Mouse (Mus musculus): ENCODE results near the gene Nub1.
"Not testable (repeated sequence)": the region's sequence is repeated elsewhere in the genome, so short reads cannot be mapped to it uniquely, and the experiment has no call there.

Gene Nub1

DNA sequence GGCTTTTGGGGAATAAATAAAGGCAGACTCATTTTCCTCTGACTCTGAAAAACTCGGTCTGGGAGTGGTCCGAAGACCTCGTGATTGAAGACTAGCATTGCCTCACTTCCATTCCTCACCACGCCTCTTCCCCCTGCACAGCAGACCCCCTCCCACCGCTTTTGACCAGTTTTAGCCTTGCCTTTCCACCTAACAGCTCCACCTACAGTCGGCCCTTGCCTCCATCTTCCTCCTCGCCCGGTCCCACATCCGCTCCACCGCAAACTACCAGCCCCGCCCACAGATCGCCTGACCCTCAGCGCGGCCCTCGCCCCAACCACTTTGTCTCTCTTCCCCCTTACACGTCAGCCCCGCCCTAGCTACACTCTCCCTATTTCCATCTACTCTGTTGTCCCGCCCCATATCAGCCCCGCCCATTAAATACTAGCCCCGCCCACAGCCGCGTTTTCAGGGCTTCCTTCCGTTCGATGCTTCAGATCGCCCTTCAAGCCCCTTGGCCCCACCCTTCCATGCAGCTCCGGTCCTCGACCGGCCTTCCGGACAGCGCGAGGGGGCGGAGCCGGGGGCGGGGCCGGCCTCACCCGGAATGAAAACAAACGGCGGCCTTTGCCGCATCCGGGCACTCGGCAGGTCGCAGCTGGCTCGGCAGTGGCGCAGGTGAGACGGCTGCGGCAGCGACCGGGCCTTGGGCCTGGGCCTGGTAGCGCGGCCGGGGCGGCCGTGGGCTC is at the start of gene Nub1:
TSS of gene Nub1 (plus strand) at position 167 of the 728 bp plus-strand sequence.
- DNase-seq = peak; percentile 100

DNA sequence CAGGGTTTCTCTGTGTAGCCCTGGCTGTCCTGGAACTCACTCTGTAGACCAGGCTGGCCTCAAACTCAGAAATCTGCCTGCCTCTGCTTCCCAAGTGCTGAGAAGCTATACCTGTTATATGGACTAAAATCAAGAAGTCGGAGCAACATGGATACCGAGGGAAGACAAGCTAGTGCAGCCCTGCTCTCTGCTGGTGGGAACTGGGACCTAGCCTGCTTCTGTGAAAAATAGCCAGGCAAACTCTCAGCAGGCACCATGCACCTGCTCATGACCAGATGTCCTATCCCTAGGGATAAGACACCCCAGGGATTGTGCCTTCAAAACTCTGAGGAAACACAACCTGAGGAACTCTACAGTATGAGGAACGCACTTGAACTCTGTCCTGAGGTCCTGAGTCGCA is 48.3 kb upstream of the Nub1 start:
- no peak for DNase-seq

DNA sequence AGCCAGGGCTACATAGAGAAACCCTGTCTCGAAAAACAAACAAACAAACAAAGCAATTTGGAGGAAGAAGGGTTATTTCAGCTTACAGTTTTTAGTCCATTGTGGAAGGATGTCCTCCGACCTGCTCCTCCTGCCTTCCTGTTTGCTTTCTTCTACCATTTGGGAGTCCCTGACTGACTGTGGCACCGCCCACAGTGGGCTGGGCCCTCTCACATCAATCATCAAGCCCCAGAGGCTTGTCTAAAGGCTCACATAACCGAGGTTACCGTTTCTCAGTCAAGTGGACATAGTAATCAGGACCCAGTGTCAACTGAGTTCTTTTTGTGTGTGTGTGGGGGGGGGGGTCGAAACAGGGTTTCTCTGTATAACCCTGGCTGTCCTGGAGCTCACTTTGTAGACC is 47.2 kb upstream of the Nub1 start:
- no peak for DNase-seq

DNA sequence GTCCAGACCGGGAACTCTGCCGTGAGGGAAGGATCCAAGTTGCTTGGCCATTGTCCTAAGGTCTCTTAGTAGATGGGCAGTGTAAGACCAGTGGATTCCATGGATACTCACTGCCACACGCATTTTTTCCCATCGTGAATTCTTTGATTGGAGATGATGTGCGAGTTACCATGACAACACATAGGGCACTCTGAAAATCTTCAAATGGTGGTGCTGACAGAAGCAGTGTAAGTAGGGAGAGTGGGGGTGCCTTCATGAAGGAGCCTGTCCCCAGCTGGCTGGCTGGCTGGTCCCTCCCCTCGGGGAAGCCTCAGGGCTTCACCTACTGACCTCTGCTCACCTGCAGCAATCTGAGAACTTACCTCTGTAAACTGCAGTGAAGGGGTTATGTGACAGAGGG is 46.3 kb upstream of the Nub1 start:
- no peak for DNase-seq

DNA sequence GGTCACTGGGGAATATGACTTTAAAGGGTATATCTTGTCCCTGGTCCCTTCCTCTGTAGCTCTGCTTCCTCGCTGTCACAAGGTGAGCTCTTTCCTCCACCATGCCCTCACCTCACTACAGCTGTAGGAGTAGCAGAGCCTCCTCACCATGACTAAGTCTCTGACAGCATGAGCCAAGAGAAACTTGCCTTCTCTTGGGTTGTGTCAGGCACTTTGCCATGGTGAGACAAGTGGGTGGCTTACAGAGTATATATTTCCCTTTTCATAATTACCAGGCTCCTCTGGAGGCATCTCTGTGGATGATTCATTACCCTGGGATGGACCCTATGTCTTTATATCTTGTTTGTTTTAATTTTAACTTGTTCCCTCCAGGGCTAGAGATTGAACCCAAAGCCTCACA is 39.9 kb upstream of the Nub1 start:
- no peak for DNase-seq

DNA sequence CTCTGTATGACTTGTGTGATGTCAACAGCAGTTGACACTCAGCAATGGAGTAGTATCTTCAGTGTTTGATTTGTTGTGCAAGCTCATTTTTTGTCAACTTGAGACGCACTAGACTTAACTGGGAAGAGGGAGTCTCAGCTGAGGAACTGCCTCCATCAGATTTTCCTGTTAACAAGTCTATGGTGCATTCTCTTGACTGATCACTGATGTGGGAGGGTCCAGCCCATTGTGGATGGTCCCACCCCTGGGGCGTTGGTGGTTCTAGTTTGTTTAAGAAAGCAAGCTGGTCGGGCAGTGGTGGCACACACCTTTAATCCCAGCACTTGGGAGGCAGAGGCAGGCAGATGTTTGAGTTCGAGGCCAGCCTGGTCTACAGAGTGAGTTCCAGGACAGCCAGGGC is 36.1 kb upstream of the Nub1 start:
- no peak for DNase-seq

DNA sequence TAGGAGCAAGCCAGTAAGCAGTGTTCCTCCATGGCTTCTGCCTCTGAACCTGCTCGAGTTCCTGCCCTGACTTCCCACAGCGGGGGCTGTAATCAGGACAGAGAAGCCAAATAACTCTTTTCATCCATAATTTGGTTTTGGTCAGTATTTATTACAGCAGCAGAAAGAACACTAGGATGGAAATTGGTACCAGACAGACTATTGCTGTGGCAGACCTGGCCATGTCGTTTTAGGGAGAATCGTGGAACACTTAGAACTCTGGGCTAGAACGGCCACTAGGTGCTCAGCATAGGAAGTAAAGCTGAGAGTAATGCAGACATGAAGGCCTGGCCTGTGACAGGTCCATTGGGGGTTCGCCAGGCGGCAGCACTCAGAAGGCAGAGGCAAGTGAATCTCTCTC is 35.6 kb upstream of the Nub1 start:
- DNase-seq = no peak

DNA sequence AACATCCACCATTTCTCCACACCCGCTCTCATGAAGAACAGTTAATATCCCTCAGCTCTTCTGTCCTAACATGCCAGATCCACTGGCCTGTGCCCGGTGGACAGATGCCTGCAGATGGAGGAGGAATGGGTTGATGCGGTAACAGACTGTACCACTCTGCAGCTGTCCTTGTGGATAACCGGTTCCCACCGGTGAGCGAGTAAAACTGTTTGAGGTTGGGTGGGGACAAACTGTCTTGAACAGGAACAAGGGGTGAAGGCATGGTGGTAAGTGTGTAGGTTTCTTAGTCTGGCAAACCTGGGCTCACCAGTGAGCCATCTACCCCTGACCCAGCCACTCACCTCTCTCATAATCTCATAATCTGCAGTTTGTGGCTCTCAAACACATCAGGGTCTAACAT is 34.0 kb upstream of the Nub1 start:
- DNase-seq = no peak

DNA sequence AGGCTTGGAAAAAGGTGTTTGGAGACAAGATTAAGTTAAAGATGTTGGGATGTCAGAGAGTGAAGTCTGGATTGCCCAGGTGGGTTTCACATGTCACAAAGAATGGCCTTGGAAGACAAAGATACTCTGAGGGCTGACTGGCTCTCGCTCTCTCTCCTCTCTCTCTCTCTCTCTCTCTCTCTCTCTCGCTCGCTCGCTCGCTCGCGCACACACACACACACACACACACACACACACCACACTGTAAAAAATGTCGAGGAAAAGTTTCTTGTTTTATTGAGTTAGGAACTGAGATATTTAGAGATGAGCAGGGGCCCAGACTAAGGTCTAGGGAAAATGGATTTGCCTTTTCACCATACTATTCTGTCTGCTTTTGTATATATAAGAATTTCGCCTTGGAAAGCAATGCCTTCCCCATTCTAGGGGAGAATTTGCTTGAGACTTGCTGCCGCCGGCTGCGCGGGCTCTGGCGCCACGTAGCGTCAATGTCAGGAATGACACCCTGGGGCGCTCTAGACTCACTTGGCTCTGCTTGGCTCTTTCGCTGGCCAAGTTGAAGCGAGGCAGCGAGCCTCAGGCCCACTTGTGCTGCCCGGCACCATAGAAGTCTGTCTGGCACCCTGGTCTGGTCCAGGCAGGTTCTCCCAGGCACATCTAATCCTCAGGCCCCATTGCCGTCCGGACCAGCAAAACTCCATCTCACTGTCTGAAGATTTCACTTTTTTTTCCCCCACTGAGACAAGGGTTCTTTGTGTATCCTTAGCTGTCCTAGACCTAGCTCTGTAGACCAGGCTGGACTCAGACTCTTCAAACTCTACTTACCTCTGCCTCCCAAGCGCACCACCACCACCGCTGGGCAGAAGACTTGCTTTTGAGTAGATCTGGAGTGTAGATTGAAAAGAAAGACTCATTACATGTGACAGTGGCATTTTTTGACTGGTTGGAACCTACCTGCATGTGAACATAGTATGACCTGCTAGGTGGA is 33.3 kb upstream of the Nub1 start:
- DNase-seq = peak; percentile 89

DNA sequence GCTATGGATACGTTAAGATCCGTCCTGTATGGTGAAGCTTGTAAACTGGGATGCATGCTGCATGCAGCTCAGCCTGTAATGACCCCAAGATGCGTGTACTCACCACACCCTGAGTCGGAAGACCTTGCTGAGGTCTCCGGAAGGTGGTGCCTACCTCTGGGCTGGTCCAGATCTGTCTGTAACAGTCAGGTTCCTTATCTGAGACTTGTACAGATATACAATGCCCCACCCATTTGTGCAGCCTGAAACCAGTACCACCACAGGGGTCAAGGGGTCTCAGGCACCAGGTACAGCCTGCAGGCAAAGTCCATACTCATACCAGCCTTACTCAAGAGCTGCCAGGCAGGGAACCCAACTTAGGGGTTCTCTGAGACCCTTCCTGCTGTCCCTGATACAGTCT is 32.6 kb upstream of the Nub1 start:
- DNase-seq = no peak

DNA sequence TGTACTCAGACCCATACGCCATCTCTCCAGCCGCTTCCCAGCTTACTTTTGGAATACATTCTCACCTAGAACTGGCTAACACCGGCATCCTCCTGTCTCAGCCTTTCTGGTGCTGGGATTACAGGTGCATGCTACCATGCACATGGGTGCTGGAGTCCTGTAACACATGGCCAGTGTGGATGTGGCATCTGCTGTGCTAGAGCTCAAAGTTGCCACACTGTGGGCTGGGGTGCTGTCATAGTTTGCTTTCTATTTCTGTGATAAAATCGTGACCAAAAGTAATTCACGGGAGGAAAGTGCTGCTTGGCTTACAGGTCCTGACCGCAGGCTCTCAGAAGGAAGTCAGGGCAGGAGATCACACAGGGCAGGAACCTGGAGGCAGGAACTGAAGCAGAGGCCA is 30.8 kb upstream of the Nub1 start:
- no peak for DNase-seq

DNA sequence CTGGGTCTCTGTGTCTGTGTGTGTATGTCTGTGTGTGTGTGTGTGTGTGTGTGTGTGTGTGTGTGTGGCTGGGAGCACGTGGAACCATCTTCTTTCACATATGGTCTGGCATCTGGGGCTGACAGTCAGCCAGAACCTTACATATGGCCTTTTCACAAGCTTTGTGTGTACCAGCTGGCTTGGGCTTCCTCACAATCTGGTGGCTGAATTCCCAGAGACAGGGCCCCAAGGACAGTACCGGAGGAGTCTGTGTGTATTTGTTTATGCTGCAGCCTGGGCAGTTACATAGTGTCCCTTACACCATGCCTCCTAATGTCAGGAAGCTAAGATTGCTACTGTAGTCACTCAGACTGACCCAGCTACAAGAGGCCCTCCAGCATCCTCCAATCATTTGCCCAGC is 28.2 kb upstream of the Nub1 start:
- DNase-seq = peak; percentile 24

DNA sequence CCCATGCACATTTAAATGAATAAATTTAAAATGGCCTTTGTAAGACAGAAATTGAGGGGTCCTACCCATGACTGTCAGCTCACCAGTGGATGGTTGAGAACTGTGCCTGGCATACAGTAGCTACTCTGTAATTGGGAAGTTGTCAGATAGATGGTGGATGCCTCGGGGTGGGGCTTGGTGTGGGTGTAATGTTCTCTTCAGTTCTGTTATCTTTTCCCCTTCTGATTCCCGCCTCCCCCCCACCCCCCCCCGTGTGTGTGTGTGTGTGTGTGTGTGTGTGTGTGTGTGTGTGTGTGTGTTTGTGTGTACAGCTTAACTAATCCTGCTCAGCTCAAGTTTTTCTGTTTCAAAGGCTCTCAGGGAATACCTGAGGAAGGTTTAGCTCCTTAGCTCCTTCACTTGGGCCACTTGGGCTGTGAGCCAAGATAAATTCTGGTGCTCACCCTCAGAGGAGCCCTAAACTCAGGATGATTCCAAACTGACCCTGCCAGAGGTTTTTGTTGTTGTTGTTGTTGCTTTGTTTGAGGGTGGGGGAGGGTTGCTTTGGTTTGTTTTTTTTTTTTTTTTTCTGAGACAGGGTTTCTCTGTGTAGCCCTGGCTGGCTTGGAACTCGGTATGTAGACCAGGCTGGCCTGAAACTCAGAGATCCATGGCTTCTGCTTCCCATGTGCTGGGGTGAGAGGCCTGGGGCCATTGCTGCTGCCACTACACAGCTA is 25.5 kb upstream of the Nub1 start:
- no peak for DNase-seq

DNA sequence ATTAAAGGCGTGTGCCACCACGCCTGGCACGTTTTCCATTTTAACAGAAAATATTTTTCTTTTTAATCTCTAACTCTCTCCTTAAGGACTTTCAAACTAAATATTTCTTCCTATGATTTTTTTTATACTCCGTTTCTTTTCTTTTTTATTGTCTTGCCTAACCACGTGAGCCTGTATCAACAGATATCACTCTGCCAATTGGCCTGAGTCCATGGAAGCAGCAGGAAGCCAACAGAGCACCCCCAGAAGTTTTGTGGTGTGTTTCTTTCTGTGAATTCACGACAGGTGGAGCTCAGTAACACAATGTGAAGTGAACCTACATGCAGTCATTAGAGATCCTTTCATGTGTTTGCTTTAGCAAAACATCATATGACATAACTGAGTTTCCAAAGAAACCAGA is 23.9 kb upstream of the Nub1 start:
- peak; percentile 28 for DNase-seq

DNA sequence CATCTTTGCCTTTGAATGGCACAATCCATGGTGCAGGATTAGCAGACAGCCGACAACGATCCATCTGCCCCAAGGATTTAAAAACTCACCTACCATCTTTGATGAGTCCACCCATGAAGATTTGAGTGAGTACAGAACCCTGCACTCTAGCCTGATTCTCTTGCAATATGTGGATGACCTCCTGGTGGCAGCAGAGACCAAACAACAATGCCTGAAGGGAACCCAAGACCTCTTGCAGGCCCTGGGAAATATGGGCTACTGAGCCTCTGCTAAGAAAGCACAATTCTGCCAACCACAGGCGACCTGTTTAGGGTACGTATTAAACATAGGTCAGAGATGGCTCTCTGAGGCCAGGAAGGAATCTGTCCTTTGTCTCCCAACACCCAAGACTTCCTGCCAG is 11.1 kb upstream of the Nub1 start:
- DNase-seq = peak; percentile 90

DNA sequence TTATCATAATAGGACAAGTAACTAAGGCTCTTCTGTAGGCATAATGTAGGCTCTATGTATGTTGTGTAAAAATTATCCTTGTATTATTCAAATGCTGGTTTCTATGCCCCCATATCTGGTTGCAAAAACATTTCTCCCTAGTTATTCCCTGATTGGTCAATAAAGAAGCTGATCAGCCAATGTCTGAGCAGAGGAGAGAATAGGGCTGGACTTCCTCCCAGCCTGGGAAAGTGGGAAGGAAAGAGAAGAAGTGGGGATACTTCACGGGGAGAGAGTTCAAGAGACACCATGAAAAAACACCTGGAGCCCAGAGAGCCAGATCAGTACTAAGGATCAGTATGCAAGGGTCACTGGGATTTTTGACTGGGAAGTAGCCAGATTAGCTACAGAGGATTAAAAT is 3.9 kb upstream of the Nub1 start:
- no peak for DNase-seq

DNA sequence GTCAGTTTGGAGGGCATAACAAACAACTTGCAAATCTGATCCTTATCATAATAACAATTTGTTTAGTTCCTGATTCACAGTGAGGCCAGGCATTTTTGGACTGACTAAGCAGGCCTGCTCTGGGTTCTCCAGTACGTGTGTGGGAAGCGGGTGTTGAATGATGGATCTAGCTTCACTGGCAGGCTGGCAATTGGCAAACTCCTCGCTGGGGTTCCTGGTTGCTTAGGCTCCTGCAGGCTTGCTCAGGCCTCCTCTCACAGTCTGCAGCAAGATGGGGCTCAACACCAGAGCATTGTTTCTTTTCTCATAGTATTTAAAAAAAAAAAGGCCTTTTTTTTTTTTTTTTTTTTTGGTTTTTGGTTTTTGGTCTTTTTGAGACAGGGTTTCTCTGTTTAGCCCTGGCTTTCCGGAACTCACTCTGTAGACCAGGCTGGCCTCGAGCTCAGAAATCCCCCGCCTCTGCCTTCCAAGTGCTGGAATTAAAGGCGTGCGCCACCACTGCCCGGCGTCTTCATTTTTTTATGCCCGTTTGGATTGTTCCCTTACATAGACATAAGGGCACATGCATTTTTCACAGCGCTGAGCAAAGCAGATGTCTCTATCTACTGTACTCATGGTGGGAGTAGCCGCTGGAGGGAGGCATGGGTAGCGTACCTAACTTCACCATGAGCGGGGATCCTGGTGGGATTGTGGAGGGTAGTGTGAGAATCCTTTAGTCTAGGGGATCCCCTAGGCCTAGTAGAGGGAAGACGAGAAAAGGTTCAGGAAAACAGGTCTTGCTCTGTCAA is 560 bp upstream of the Nub1 start:
- peak; percentile 61 for DNase-seq

DNA sequence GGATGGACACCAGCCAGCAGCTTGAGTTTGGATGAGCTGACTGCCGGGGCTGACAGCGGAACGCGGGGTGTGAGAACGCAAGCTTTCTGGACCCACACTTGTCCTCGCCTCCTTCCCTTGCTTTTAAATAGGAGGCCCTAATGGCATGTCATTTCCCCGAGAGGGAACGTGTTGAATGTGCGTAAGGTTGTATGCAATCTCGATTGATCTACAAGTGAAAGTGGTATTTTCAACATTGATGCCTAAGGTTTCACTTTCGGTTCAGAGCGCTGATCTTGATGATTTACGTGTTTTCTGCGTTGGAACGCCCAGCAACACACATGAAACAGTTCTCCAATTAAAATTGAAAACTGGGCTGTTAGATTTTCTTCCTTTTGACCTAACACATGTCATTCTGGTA is 844 bp downstream of the Nub1 start:
- no peak for DNase-seq

DNA sequence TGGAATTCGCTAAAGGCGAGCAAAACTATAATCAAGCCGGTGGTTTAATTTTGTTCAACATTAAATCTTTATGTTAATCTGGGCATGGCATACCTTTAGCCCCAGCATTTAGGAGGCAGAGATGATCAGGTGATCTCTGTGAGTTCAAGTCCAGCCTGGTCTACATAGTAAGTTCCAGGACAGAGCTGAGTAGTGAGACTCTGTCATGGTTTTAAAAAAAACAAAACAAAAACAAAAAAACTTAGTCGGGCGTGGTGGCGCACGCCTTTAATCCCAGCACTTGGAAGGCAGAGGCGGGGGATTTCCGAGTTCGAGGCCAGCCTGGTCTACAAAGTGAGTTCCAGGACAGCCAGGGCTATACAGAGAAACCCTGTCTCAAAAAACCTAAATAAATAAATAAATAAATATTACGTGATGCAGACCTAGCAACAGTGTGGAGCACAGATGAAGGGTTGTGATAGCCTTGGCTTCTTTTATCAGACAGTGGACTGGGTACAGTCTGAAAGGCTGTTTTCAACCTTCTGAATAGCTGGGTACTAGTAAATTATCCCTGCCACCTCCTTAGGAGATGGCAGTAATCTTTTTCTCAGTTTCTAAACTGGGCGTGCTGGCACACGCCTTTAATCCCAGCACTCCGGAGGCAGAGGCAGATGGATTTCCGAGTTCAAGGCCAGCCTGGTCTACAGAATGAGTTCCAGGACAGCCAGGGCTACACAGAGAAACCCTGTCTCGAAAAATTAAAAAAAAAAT is 1.5 kb downstream of the Nub1 start:
- not testable (repeated sequence) for DNase-seq

DNA sequence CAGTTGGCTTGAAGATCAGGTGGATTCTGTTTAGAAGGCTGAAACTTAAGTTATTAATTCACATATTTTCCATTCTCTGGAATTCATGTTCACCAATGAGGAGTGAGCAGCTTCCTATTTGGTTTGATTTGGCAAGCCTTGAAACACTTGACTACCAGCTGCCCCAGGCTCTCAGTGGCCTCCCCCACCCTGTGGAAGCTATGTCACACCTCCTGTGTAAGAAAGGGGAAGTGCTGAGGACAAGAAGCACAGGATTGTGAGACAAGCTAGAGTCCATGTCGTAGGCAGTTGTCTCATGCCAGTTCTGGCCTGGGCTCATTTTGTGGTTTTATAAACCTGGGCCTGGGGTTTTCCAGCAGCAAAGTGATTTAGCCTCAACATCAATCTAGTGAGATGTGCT is 2.4 kb downstream of the Nub1 start:
- DNase-seq = peak; percentile 65

DNA sequence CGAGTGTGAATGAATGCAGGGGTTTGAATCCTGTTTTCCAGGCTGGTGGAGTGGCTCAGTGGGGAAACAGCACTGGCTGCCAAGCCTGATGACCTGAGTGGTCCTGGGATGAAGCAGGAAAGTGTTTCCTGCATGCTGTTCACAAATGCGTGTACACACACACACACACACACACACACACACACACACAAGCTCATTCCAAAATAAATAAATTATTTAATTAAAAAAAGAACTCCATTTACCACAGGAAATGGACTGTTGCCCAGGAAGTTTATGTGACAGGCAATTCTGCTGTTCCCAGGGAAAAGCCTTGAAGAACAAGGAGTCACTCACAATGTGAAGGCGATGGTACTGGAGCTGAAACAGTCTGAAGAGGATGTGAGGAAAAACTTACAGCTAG is 11.4 kb downstream of the Nub1 start:
- DNase-seq = peak; percentile 46

DNA sequence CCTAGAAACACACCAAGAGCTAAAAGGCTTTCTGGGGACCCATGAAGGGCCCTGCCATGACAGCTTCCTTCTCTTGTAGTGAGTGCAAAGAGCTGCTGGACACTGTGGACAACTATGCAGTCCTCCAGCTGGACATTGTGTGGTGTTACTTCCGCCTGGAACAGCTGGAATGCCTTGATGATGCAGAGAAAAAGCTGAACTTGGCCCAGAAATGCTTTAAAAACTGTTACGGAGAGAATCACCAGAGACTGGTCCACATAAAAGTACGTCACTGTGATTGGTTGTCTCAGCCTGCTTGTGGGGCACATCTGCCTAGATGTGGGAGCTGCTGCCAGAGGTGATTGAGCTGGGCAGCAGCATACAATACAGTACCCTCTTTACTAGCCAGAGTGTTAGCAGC is 15.9 kb downstream of the Nub1 start:
- DNase-seq = peak; percentile 77

Data from lung, postnatal 10 days (tissue).